Mouse (Mus musculus) erythroblast, embryonic 14.5 days (primary cell): ENCODE results near the gene Neurl1b.

Experiments used
- GATA1 ChIP-seq: IDR thresholded peaks from 2 replicates; pipeline ENCODE4 v1.6.1; 2012; ENCODE audit warnings: low read length, inconsistent platforms, mixed read lengths
- TAL1 ChIP-seq: IDR thresholded peaks from 3 replicates; pipeline ENCODE4 v1.6.1; 2012; ENCODE audit warnings: low read length, inconsistent platforms, mixed read lengths

GRCm38 (mm10) chr17:26451651-26452295 is 37.1 kb downstream of the Neurl1b start:
- TF ChIP-seq GATA1 (no peak), TAL1 (no peak)
